Mouse (Mus musculus) limb, embryonic 13.5 days (tissue): ENCODE results near the gene Prrxl1. TPM values are rescaled to one million over a fixed set of nuclear protein-coding genes. Genes with fewer than 3 reads are reported as not detected.

Source experiments
- ATAC-seq: fragments of 200-750 bp; cut with Nextera tagmentation; 2 replicates; pipeline ENCODE4 v1.8.0; 2017; ENCODE audit warnings: low read depth, moderate number of reproducible peaks, moderate TSS enrichment; ENCODE audit not compliant: low FRiP score
- H3K27ac ChIP-seq: fragments of 300-500 bp; sonication (generic); 2 replicates; pipeline ENCODE4 v1.5.1; 2015; ENCODE audit warnings: inconsistent platforms, mild to moderate bottlenecking, moderate library complexity
- H3K27me3 ChIP-seq: fragments of 300-500 bp; sonication (generic); 2 replicates; pipeline ENCODE4 v1.6.1; 2015; ENCODE audit warnings: mild to moderate bottlenecking, inconsistent platforms
- H3K36me3 ChIP-seq: fragments of 300-500 bp; sonication (generic); 2 replicates; pipeline ENCODE4 v1.6.1; 2015; ENCODE audit warnings: inconsistent platforms, mild to moderate bottlenecking, moderate library complexity
- H3K4me1 ChIP-seq: fragments of 300-500 bp; sonication (generic); 2 replicates; pipeline ENCODE4 v1.6.1; 2015; ENCODE audit warnings: inconsistent platforms
- H3K4me2 ChIP-seq: fragments of 300-500 bp; sonication (generic); replicated peaks from 2 replicates; pipeline ENCODE4 v1.6.1; 2015; ENCODE audit warnings: inconsistent platforms, mild to moderate bottlenecking, moderate library complexity
- H3K4me3 ChIP-seq: fragments of 300-500 bp; sonication (generic); 2 replicates; pipeline ENCODE4 v1.5.1; 2015; ENCODE audit warnings: moderate library complexity, mild to moderate bottlenecking, inconsistent platforms
- H3K9ac ChIP-seq: fragments of 300-500 bp; sonication (generic); 2 replicates; pipeline ENCODE4 v1.6.1; 2015; ENCODE audit warnings: mild to moderate bottlenecking, inconsistent platforms
- H3K9me3 ChIP-seq: fragments of 300-500 bp; sonication (generic); 2 replicates; pipeline ENCODE4 v1.6.1; 2016; ENCODE audit warnings: inconsistent platforms
- WGBS: fragments of 180-500 bp; shearing (Covaris S2); methylation state at CpG from one replicate; pipeline ENCODE4 v1.1.7; 2015; 5-methylcytosine and 5-hydroxymethylcytosine counted together
- polyA plus RNA-seq: library from polyadenylated mRNA; unstranded; fragments of >200 nt; fragmentation: Nextera tagmentation; extraction: Ambion mirVana; gene quantifications from 2 replicates; pipeline ENCODE4 v1.2.1, GENCODE M21; 2015

Prrxl1 gene
- polyA plus RNA-seq, 1 experiment from 2014 or later = 0.64 TPM

- Histone ChIP-seq H3K4me3 (peak overlapping the region; percentile 22), H3K27me3 (peaks cover 99% of the 10 kb centered on the region), H3K36me3 (no peaks in the 10 kb centered on the region), H3K9me3 (no peaks in the 10 kb centered on the region), H3K9ac (no peak overlapping the region), H3K4me1 (peaks cover 24% of the 10 kb centered on the region), H3K4me2 (peak overlapping the region; percentile 55), H3K27ac (no peak overlapping the region)
- under 1% methylated on average over 78 of the region's 78 CpGs for WGBS
- ATAC-seq = peak; percentile 85
Observed at GRCm38 (mm10) chr14:32597232-32598231, 1.7 kb upstream of the Prrxl1 start.

- Histone ChIP-seq H3K4me2 (peak overlapping the region; percentile 57; the same call in 1 of the 2 replicates), H3K4me1 (peaks cover 24% of the 10 kb centered on the region), H3K9ac (no peak overlapping the region), H3K36me3 (no peaks in the 10 kb centered on the region), H3K27me3 (peaks cover 100% of the 10 kb centered on the region), H3K4me3 (no peak overlapping the region), H3K27ac (no peak overlapping the region), H3K9me3 (no peaks in the 10 kb centered on the region)
- ATAC-seq = no peak
- WGBS = 5% methylated on average over 23 of the region's 23 CpGs
Observed at GRCm38 (mm10) chr14:32598437-32599219, 579 bp upstream of the Prrxl1 start.

- peak overlapping the region; percentile 57; the same call in 1 of the 2 replicates for H3K4me2 ChIP-seq
Observed at GRCm38 (mm10) chr14:32600110-32600509, 903 bp downstream of the Prrxl1 start.

GRCm38 (mm10) chr14:32605508-32605907 lies 6.3 kb downstream of the Prrxl1 start:
- H3K27me3 ChIP-seq = peaks cover 76% of the 10 kb centered on the region
- H3K4me1 ChIP-seq = no peaks in the 10 kb centered on the region
- no peaks in the 10 kb centered on the region for H3K9me3 ChIP-seq
- no peak for ATAC-seq
- 51% methylated on average over 15 of the region's 15 CpGs for WGBS
- H3K27ac ChIP-seq = no peak overlapping the region
- no peak overlapping the region for H3K9ac ChIP-seq
- no peak overlapping the region for H3K4me3 ChIP-seq
- H3K36me3 ChIP-seq = no peaks in the 10 kb centered on the region
- no peak overlapping the region for H3K4me2 ChIP-seq

More at GRCm38 (mm10) chr14:32600110-32600509, 903 bp downstream of the Prrxl1 start:
- Histone ChIP-seq H3K4me3 (peak overlapping the region; percentile 32), H3K27me3 (peaks cover 100% of the 10 kb centered on the region), H3K27ac (no peak overlapping the region), H3K9ac (no peak overlapping the region), H3K4me1 (peaks cover 24% of the 10 kb centered on the region), H3K36me3 (no peaks in the 10 kb centered on the region), H3K9me3 (no peaks in the 10 kb centered on the region)
- no peak for ATAC-seq
- 2% methylated on average over 16 of the region's 16 CpGs for WGBS

GRCm38 (mm10) chr14:32606316-32606715 lies 7.1 kb downstream of the Prrxl1 start:
- Histone ChIP-seq H3K36me3 (no peaks in the 10 kb centered on the region), H3K27ac (no peak overlapping the region), H3K9me3 (no peaks in the 10 kb centered on the region), H3K4me1 (no peaks in the 10 kb centered on the region), H3K9ac (no peak overlapping the region), H3K4me3 (no peak overlapping the region), H3K4me2 (no peak overlapping the region), H3K27me3 (peaks cover 67% of the 10 kb centered on the region)
- ATAC-seq = no peak
- 80% methylated on average over 8 of the region's 8 CpGs for WGBS

GRCm38 (mm10) chr14:32609392-32609791 lies 10.2 kb downstream of the Prrxl1 start:
- no peaks in the 10 kb centered on the region for H3K9me3 ChIP-seq

GRCm38 (mm10) chr14:32617253-32617652 lies 18.0 kb downstream of the Prrxl1 start:
- Histone ChIP-seq H3K36me3 (no peaks in the 10 kb centered on the region), H3K4me1 (0 out of 2 replicates have a peak, but pooled peaks cover 4% of the 10 kb centered on the region), H3K9me3 (no peaks in the 10 kb centered on the region), H3K4me2 (no peak overlapping the region), H3K27ac (no peak overlapping the region), H3K9ac (no peak overlapping the region), H3K27me3 (0 out of 2 replicates have a peak, but pooled peaks cover 4% of the 10 kb centered on the region), H3K4me3 (no peak overlapping the region)
- ATAC-seq = no peak
- WGBS = 80% methylated on average over 5 of the region's 5 CpGs

More at GRCm38 (mm10) chr14:32609392-32609791, 10.2 kb downstream of the Prrxl1 start:
- H3K4me3 ChIP-seq = no peak overlapping the region
- H3K4me2 ChIP-seq = no peak overlapping the region
- H3K27ac ChIP-seq = no peak overlapping the region
- no peaks in the 10 kb centered on the region for H3K36me3 ChIP-seq
- 0 out of 2 replicates have a peak, but pooled peaks cover 4% of the 10 kb centered on the region for H3K4me1 ChIP-seq
- peaks cover 37% of the 10 kb centered on the region for H3K27me3 ChIP-seq
- no peak for ATAC-seq
- no peak overlapping the region for H3K9ac ChIP-seq
- WGBS = 33% methylated on average over 3 of the region's 3 CpGs

GRCm38 (mm10) chr14:32624245-32624644 lies 25.0 kb downstream of the Prrxl1 start:
- Histone ChIP-seq H3K4me2 (no peak overlapping the region), H3K9me3 (no peaks in the 10 kb centered on the region), H3K36me3 (no peaks in the 10 kb centered on the region), H3K9ac (no peak overlapping the region), H3K27ac (no peak overlapping the region), H3K27me3 (0 out of 2 replicates have a peak, but pooled peaks cover 4% of the 10 kb centered on the region), H3K4me1 (no peaks in the 10 kb centered on the region), H3K4me3 (no peak overlapping the region)
- 78% methylated on average over 3 of the region's 3 CpGs for WGBS
- ATAC-seq = no peak

GRCm38 (mm10) chr14:32624811-32625210 lies 25.6 kb downstream of the Prrxl1 start:
- Histone ChIP-seq H3K9ac (no peak overlapping the region), H3K36me3 (no peaks in the 10 kb centered on the region), H3K4me2 (no peak overlapping the region), H3K4me3 (no peak overlapping the region), H3K27me3 (no peaks in the 10 kb centered on the region), H3K4me1 (no peaks in the 10 kb centered on the region), H3K9me3 (no peaks in the 10 kb centered on the region), H3K27ac (no peak overlapping the region)
- WGBS = 89% methylated on average over 7 of the region's 7 CpGs
- no peak for ATAC-seq

- 49% methylated on average over 2 of the region's 2 CpGs for WGBS
- H3K27me3 ChIP-seq = no peaks in the 10 kb centered on the region
Observed at GRCm38 (mm10) chr14:32627271-32627670, 28.1 kb downstream of the Prrxl1 start.

GRCm38 (mm10) chr14:32628584-32628983 lies 29.4 kb downstream of the Prrxl1 start:
- no peaks in the 10 kb centered on the region for H3K27me3 ChIP-seq
- no peaks in the 10 kb centered on the region for H3K9me3 ChIP-seq
- H3K4me1 ChIP-seq = no peaks in the 10 kb centered on the region
- H3K27ac ChIP-seq = no peak overlapping the region
- ATAC-seq = no peak
- WGBS = 40% methylated on average over 10 of the region's 10 CpGs
- H3K9ac ChIP-seq = no peak overlapping the region
- no peaks in the 10 kb centered on the region for H3K36me3 ChIP-seq
- peak overlapping the region; percentile 30 for H3K4me2 ChIP-seq
- no peak overlapping the region for H3K4me3 ChIP-seq

More at GRCm38 (mm10) chr14:32627271-32627670, 28.1 kb downstream of the Prrxl1 start:
- Histone ChIP-seq H3K4me3 (no peak overlapping the region), H3K9ac (no peak overlapping the region), H3K9me3 (no peaks in the 10 kb centered on the region), H3K36me3 (no peaks in the 10 kb centered on the region), H3K4me2 (no peak overlapping the region), H3K4me1 (no peaks in the 10 kb centered on the region), H3K27ac (no peak overlapping the region)
- no peak for ATAC-seq
